Mouse (Mus musculus) CD4-positive helper T cell, adult 2 months (primary cell): ENCODE results near the gene Aco2.
A peak's percentile ranks its signal among the peaks of the same experiment; 100 is the strongest.

Experiments used
- DNase-seq: peaks from one replicate; pipeline ENCODE4 v3.0.0-alpha.2; 2012; ENCODE audit warnings: low read depth, missing footprints, low spot score

The Aco2 gene

DNA sequence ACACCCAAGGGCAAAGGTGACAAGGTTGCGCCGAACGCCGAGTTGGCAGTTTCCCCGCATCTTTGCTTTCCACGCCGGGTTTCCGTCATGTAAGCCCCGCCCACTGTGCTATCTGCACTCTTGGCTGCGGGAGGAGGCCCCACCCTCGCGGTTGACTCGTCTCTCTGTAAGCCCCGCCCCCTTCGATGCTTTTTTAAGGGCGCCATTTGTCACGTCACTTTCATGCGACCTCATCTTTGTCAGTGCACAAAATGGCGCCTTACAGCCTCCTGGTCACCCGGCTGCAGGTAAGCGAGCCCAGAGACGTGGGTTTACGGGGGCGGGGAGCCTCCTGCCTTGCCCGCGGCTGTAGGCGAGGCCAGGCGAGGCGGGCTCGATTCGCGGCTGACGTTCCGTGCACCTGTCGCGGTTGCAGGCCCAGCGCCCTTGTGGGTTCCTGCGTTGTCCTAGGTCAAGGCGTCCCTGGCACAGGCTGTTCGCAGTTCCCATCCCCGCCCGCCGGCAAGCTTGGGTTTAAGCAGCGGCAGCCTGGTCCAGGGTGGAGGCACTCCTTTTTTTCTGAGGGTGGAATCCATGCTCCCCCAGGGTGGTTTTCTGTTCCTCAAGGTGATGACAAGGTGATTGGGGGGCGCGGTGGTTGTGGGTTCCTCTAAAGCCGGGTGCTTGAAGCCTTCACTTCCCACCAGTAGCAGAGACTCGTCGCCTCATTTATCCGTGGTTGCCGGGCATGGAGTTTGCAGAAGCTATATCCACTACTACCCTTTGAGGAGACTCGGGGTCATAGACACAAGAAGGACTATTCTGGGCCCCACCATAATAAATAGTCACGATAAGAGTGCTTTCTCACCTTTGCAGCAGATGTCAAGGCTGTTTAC lies at the start of gene Aco2:
Aco2 (plus strand) TSS at position 48 of the 875 bp plus-strand sequence.
- peak; percentile 99 for DNase-seq

DNA sequence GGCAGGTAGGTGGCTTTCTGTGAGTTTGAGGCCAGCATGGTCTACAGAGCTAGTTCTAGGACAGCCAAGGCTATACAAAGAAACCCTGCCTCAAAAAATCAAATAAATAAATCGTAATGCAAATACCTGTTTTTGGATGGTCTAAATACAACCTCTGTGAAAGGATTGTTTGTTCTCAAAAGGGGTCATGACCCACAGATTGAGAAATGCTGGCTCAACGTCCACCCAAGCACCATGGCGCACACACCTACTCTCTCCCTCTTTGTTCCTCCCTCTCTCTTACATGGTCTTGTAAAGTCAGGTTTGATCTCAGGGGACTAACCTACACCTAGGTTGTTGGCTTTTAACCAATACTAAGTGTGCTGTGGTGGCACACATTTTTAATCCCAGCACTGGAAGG lies 49.5 kb upstream of the Aco2 start:
- DNase-seq = no peak

DNA sequence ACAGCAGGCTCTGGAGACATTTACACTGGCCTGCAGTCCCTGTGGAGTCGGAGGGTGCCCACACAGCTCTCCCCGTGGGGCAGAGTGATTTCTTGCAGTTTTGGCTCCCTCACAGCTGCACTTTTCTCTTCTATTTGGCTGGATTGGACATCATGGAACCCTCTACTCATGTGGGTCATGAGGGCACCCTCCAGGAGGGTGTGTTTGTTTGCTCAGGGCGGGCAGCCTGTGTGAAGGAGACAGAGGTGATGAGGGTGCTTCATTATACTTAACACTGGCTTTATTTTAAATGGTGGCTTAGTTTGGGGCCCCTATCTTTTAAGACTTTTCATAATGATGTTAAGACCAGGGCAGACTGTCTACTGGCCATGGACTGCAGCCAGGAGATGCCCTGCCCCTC lies 47.3 kb upstream of the Aco2 start:
- no peak for DNase-seq

DNA sequence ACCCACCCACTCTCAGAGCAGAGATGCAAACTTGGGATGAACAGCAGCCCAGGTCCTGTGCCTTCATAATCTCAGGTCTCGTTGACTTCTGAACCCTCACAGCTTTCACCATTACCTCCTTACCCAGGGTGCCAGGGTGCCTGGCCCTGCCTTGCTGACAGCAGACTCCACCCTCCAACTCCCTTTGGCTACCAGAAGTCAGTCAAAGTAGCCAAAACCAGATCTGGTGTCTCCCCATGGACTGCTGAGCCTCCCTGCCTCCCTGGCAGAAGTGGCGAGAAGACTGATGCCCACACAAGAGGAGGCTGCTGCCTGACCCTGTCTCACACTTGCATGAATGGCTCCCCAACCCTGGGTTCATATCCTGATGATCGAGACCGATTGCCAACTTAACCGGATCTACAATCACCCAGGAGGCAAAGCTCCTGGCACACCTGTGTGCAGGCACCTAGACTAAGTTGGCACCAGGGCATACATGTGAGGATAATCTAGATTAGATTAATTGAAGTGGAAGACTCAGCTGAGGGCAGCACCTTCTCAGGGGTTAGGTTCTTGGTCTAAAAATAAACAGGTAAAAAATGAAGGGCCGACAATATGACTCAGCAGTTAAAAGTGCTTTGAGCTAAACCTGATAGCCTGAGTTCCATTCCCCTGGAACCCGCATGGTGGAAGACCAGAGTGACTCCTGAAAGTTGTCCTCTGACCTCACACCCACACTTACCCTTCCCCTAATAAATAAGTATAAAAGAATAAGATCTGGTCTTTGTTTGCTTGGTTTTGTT lies 43.5 kb upstream of the Aco2 start:
- DNase-seq = no peak

DNA sequence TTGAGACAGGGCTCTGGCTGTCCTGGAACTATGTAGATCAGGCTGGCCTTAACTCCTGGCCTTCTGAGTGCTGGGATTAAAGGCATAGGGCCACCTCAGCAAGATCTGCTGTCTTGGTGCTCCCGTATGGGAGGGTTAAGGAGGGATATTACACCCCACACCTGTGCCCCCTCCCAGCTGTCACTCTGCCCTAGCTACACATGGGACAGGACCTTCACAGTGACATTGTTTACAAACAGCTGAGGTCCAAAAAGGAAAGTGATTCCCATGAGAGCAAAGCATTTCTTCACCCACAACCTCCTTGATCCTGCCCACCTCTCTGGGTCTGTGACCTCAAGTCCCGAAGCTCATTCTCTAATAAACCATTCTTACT lies 42.9 kb upstream of the Aco2 start:
- DNase-seq = no peak

DNA sequence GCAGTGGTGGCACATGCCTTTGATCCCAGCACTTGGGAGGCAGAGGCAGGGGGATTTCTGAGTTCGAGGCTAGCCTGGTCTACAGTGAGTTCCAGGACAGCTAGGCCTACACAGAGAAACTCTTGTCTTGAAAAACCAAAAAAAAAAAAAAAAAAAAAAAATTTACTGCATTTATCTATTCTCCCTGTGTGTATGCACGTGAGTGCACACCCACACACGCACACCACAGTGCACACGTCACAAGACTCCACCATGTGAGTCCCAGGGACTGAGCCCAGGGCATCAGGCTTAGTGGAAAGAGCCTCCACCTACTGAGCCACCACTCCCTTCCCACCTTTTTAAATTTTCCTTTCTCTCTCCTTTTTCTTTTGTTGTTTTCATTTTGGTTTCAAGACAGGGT lies 41.6 kb upstream of the Aco2 start:
- no peak for DNase-seq

DNA sequence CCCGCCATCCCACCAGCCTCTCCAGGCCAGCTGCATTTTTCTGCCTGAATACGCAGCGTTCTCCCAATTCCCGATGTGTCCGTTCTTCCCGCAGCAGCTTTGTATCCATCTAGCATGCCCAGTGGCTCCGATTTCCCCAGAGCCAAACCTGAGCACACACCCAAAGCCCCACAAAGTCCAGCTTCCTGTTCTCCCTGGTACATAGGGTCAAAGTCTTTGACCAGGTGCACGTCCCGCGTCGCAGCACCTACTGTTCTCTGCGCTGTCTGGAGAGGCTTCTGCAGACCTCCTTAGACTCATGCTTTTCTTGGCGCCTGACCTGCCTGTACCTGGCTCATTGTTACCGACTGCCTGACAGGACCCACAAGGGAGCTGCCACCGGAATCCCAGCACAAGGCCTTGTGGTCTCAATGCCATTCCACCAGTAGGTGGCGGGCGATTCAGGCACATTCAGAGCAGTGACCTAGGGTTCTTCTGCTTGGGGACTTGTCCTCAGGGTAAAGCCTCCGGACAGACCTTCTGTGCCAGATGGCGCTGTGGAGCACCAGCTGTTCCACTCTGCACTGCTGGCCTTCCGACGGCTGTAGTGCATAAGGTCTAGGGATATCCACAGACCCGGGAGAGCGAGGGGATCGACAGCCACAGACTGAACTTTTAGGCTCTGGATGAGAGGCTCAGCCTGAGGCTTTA lies 40.8 kb upstream of the Aco2 start:
- DNase-seq = peak; percentile 88

DNA sequence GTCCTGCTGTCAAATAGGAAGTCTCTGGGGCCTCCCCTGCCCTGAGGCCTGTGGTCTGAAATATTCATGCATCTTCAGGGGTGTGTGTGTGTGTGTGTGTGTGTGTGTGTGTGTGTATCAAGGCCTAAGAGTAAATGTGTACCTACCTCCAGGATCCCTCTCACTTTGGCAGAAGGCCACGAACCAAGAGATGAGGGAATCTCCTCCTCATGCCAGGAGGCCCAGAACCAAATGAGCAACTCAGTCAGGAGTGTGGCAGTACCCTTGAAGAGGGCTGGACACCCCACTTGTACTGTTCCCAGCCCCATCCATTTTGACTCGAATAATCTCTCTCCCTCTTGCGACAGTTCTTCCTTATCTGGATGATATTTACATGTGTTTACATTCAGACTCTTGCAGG lies 39.9 kb upstream of the Aco2 start:
- DNase-seq = no peak

DNA sequence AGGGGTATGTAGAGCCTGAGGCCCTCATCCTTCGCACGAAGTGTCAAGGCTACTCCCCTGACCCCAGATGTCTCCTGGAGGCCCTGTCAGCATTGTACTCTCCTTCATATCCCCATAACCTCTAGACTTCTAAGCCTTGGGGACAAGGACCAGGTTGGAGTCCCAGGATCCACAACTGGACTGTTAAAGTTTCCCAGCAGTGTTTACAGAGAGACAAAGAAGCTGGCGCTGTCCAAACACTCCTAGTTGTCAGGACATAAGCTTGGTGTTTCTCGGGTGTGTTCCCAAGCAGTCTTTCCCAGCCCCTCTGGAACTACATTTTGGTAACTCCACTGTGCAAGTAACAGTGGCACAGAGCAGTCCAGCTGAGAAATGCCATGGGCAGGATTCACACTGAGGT lies 38.6 kb upstream of the Aco2 start:
- no peak for DNase-seq

DNA sequence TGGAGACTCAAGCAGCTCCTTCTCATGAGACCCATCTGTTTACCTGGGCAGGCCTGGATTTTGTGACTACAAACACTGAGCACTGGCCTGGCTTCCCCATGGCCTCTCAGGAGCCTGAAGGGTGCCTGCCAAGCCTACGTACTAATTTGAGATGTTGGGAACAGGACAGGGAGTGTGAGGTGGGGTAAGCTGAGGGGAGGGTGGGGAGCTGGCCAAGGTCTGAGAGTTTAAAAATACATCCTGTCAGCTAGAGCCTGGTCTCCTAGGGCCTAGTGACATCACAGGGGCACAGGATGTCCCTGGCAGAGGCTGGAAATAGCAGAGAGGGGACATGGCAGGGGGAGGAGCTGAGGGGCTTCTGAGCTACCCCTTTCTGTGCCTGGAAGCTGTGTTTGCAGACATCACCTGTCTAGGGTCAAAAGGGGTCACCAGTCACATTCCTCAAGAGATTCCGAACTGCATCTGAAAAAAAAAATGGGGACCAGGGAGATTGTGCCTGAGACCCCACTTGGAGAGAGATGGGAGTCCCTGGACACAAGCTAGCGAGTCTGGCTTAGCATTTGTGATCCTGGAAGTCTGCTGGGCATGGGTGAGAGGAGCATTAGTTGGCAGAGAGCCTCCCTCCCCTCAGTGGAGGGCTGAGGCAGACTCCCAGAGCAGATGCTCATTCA lies 37.8 kb upstream of the Aco2 start:
- no peak for DNase-seq

DNA sequence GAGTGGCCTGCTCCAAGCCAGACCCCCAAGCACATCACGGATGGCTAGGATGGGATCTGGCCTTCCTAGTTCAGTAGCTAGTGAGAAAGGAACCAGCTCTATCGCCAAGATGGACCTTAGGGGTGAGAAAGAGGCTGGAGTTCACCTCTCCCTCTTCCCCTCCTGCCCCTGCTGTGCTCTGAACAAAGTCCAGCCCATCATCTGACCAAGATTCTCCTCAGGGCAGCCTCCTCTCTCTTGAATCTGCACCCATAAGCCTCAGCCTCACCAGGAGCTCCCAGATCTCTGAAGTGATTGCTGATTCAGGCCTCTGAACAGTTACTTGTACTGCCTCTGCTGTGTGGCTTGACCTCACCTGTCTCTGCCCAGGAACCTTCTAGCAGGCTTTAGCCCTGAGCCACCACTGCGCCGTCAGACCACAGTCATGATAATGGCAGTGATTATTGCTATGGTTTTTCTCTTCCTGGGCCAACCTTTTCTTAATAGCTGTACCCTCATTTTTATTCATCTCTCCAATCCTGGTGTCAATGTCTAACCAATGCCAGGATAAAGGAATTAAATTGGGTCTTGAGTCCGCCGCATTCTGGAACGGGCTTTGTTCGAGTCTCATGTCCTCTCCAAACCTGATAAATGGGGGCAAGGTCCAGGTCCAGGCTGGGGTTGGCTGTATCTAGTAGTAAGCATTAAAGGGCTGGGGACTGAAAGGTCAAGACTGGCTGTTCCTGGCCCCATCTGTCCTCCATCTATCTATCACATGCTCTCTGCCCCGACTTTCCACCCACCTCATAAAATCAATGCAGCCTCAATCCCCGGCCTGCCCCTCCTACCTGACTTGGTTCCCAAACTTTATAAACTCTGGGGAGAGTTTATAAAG lies 36.9 kb upstream of the Aco2 start:
- DNase-seq = no peak

DNA sequence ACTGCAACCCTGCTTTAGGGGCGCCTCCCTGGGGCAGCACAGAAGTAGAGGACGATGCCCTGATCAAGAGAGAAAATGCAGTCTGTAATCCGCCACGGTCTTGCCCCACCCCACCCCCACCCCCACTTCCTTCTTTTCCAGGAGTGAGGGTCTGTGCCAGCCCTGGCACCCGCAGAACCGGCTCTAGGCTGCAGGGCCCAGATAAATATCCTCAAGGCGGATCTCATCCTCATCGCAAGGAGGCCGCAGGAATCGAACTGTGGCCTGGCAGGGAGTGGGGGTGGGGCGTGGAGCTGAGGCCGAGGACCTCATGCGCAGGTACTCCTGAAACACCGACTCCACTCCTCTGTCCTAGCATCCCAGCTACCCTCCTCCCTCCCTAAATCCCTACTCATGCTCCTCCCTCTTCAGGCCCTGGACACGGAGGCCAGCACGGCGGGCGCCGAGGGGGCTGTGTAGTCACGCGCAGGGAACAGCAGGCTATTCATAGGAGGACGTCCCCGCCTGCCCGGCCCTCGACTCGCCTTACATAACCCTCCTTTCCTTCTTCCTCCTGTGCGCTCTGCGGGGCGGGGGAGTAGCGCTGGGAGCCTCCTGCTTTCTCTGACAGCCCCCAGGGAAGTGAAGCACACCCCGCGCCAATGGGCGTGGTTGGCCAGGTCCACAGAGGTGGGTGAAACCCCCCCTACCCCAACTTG lies 35.8 kb upstream of the Aco2 start:
- no peak for DNase-seq

DNA sequence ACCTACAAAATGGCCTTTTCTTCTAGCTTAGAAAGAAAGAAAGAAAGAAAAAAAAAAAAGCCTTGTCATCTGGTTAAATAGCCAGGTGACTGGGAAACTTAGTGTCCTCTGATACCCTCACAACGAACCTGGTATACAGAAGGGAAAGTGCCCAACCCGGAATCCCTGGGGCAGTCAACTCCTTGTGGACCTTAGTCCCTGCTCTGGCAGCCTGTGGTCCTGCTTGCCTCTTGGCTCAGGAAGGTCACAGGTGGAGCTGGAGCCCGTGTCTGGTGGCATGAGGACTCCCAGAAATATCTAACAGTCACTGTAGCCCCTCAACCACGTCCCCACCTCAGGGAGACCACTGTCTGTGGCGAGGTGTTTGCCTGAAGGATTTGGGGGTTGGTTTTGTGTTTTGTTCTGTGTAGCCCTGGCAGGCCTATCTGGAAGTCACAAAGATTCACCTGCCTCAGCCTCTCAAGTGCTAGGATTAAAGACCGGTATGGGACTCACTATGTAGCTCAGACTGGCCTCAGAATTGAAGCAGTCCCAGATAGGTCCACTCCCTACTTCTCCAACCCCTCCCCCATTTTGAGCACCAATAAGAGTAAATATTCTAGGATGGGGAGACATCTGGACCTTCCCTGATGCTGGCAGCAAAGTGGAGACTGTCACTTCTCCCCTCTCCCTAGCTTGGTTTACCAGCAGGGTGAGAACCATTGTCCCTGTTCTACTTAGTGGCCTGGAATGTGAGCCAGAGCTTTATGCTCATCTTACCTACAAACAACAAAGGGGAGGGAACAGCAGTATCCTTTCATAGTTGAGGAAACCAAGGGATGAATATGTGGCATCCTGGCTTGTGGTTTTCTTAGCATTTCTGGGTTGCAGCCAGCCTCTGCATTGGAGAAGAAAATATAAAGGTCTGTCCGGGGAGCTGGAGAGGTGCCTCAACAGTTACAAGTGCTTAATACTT lies 34.9 kb upstream of the Aco2 start:
- DNase-seq = no peak

DNA sequence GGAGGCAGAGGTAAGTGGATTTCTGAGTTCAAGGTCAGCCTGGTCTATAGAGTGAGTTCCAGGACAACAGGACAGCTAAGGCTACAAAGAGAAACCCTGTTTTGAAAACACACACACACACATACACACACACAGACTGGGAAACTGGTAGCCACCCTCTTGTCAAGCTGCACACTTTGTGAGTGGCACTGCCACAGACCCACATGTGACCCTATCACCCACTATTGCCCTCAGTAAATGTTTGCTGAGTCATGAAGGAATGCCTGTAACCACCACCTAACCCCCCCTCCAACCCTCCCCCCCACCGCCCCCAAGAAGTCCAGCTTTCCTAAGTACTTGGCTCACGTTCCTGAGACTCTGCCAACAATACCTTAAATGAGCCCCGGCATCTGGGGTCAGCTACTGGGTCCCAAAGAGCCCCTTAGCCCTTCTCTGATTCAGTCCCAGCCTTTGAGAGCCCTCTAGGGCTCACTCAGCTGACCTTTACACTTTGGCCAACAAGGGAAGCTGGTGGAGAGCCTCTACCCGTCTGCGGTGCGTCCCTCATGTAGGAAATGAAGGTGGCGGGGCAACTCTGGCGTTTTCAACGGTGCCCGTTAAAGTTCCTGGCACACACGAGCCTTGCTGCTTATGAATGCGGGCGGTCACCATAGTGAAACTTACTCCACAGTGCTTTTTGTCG lies 33.4 kb upstream of the Aco2 start:
- DNase-seq = no peak

DNA sequence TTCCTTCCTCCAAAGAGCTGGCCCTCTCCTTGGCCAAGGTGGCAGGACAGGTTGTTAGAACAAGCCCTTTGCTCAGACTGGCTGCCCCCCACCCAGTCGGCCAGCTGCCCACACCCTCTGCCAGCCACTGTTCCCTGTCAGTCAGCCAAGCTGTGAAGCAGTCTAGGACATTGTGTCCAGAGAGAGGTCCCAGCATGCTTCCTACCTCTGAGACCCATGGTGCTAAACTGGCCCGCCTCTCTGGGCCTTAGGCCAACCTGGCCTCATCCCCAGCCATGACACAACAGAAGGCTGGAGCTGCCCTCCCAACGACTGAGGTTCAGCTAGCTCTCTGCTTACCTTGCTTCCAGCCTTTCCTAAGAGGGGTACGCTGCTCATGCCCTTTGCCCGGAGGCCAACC lies 32.5 kb upstream of the Aco2 start:
- DNase-seq = no peak

DNA sequence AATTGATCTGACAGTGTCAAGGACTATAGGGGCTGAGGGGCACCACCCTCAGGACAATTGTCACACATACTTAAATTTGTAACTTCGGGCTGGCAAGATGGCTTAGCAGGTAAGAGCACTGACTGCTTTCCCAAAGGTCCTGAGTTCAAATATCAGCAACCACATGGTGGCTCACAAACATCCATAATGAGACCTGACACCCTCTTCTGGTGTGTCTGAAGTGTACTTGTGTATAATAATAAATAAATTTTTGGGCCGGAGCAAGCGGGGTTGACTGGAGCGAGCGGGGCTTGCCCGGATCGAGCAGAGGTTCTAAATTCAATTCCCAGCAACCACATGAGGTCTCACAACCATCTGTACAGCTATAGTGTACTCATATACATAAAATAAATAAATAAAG lies 31.8 kb upstream of the Aco2 start:
- DNase-seq = no peak

DNA sequence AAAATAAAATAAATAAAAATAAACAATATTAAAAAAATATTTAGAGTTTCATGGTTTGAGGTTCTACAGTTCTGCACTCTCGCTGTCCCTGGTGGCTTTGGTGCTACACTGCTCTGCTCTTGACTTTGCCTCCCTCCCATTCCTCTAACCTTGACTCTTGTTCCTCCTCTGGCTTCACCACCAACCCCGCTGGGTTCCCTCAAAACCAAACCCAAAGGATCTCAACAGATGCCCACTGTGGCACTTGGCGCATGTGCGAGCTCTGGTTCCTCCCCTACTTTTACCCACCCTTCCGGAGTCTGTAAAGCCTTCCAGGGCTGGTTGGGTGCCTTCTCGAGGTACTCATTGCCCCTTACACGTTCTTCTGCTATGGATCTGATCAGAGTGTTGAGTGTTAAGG lies 29.8 kb upstream of the Aco2 start:
- DNase-seq = no peak

DNA sequence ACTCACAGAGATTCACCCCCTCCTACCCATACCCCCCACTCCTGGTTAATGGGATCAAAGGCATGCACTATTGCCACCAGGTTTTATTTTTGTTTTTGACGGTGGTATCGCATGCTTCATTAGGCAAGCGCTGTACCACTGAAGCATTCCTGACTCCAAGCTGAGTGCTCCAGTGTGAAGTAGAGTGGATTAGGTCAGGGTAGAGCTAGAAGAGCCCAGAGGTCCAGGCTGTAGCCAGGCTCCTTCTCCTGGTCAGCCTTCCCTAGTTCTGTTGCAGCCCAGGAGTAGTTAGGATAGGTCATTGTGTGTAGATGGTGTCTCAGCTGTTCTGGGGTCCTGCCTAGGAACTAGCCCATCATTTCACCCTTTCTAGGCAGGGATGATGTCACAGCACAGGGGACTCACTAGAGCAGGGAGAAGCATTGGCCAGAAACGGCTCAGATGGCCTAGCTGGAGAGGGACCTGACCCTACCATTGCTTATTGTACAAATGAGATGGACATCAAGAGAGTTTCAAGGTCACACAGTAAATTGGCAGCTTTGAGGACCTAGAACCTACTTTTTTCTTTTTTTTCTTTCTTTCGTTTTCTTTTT lies 27.0 kb upstream of the Aco2 start:
- DNase-seq = no peak
